Mouse (Mus musculus) embryonic facial prominence, embryonic 10.5 days (tissue): ENCODE results near the gene Kcnab1. TPM values are rescaled to one million over a fixed set of nuclear protein-coding genes. Genes with fewer than 3 reads are reported as not detected.

Experiments
- DNase-seq: peaks from one replicate; pipeline ENCODE4 v3.0.0-alpha.2; 2017; ENCODE audit warnings: low spot score
- H3K27ac ChIP-seq: fragments of 300-500 bp; sonication (generic); replicated peaks from 2 replicates; pipeline ENCODE4 v1.5.1; 2016; ENCODE audit warnings: mild to moderate bottlenecking
- H3K27me3 ChIP-seq: fragments of 300-500 bp; sonication (generic); replicated peaks from 2 replicates; pipeline ENCODE4 v1.6.1; 2016; ENCODE audit warnings: low read depth, mild to moderate bottlenecking; ENCODE audit not compliant: poor library complexity, severe bottlenecking
- H3K36me3 ChIP-seq: fragments of 300-500 bp; sonication (generic); replicated peaks from 2 replicates; pipeline ENCODE4 v1.6.1; 2016; ENCODE audit warnings: mild to moderate bottlenecking, moderate library complexity
- H3K4me1 ChIP-seq: fragments of 300-500 bp; sonication (generic); 2 replicates; pipeline ENCODE4 v1.6.1; 2016
- H3K4me3 ChIP-seq: fragments of 300-500 bp; sonication (generic); 2 replicates; pipeline ENCODE4 v1.5.1; 2016; ENCODE audit warnings: mild to moderate bottlenecking, moderate library complexity
- H3K9me3 ChIP-seq: fragments of 300-500 bp; sonication (generic); 2 replicates; pipeline ENCODE4 v1.6.1; 2016; ENCODE audit warnings: mild to moderate bottlenecking
- WGBS: fragments of 180-500 bp; shearing (Covaris S2); methylation state at CpG from one replicate; pipeline ENCODE4 v1.1.7; 2016; 5-methylcytosine and 5-hydroxymethylcytosine counted together
- polyA plus RNA-seq: library from polyadenylated mRNA; unstranded; fragments of >200 nt; fragmentation: Nextera tagmentation; extraction: Ambion mirVana; gene quantifications from 2 replicates; pipeline ENCODE4 v1.2.1, GENCODE M21; 2016

Kcnab1 gene
- polyA plus RNA-seq, 1 experiment from 2014 or later: 3.2 TPM

GRCm38 (mm10) chr3:65365184-65365583 is 256.0 kb downstream of the Kcnab1 start:
- H3K36me3 ChIP-seq: peaks cover 28% of the 10 kb centered on the region
- no peak overlapping the region for H3K27ac ChIP-seq
- H3K27me3 ChIP-seq: no peaks in the 10 kb centered on the region
- no peak for DNase-seq
- H3K9me3 ChIP-seq: no peaks in the 10 kb centered on the region
- H3K4me1 ChIP-seq: peaks cover 5% of the 10 kb centered on the region; the same call in 1 of the 2 replicates
- no peak overlapping the region for H3K4me3 ChIP-seq
- 64% methylated on average over 6 of the region's 6 CpGs for whole genome bisulfite sequencing

GRCm38 (mm10) chr3:65365921-65366710 is 256.9 kb downstream of the Kcnab1 start:
- WGBS: 88% methylated on average over 10 of the region's 10 CpGs
- H3K9me3 ChIP-seq: no peaks in the 10 kb centered on the region
- peaks cover 5% of the 10 kb centered on the region; the same call in 1 of the 2 replicates for H3K4me1 ChIP-seq
- no peaks in the 10 kb centered on the region for H3K27me3 ChIP-seq
- H3K36me3 ChIP-seq: peaks cover 37% of the 10 kb centered on the region
- no peak for DNase-seq
- no peak overlapping the region for H3K27ac ChIP-seq
- no peak overlapping the region for H3K4me3 ChIP-seq

- 68% methylated on average over 4 of the region's 4 CpGs for WGBS
- no peaks in the 10 kb centered on the region for H3K27me3 ChIP-seq
- peaks cover 5% of the 10 kb centered on the region; the same call in 1 of the 2 replicates for H3K4me1 ChIP-seq
- H3K4me3 ChIP-seq: no peak overlapping the region
- no peak overlapping the region for H3K27ac ChIP-seq
- H3K9me3 ChIP-seq: no peaks in the 10 kb centered on the region
- no peak for DNase-seq
- H3K36me3 ChIP-seq: peaks cover 55% of the 10 kb centered on the region
Measured at GRCm38 (mm10) chr3:65367944-65368343, 258.8 kb downstream of the Kcnab1 start.

- no peak for DNase-seq
- WGBS: 90% methylated on average over 4 of the region's 4 CpGs
- H3K9me3 ChIP-seq: no peaks in the 10 kb centered on the region
- no peak overlapping the region for H3K27ac ChIP-seq
- peaks cover 75% of the 10 kb centered on the region for H3K36me3 ChIP-seq
- H3K4me3 ChIP-seq: no peak overlapping the region
- H3K27me3 ChIP-seq: no peaks in the 10 kb centered on the region
- H3K4me1 ChIP-seq: peaks cover 14% of the 10 kb centered on the region; the same call in 1 of the 2 replicates
Measured at GRCm38 (mm10) chr3:65372552-65372951, 263.4 kb downstream of the Kcnab1 start.

- DNase-seq: no peak
- Histone ChIP-seq H3K4me3 (no peak overlapping the region), H3K27ac (no peak overlapping the region), H3K27me3 (no peaks in the 10 kb centered on the region), H3K4me1 (peaks cover 14% of the 10 kb centered on the region; the same call in 1 of the 2 replicates), H3K9me3 (no peaks in the 10 kb centered on the region), H3K36me3 (peaks cover 70% of the 10 kb centered on the region)
- 70% methylated on average over 5 of the region's 5 CpGs for WGBS
Measured at GRCm38 (mm10) chr3:65373594-65374182, 264.5 kb downstream of the Kcnab1 start.

- H3K9me3 ChIP-seq: no peaks in the 10 kb centered on the region
- H3K36me3 ChIP-seq: peaks cover 76% of the 10 kb centered on the region
- 59% methylated on average over 3 of the region's 3 CpGs for WGBS
- H3K27me3 ChIP-seq: no peaks in the 10 kb centered on the region
- no peak for DNase-seq
- H3K4me1 ChIP-seq: peaks cover 14% of the 10 kb centered on the region; the same call in 1 of the 2 replicates
- H3K4me3 ChIP-seq: no peak overlapping the region
- H3K27ac ChIP-seq: no peak overlapping the region
Measured at GRCm38 (mm10) chr3:65374729-65375128, 265.5 kb downstream of the Kcnab1 start.

GRCm38 (mm10) chr3:65378724-65379123 is 269.5 kb downstream of the Kcnab1 start:
- Histone ChIP-seq H3K4me3 (no peak overlapping the region), H3K36me3 (peaks cover 76% of the 10 kb centered on the region), H3K4me1 (peaks cover 11% of the 10 kb centered on the region; the same call in 1 of the 2 replicates)

GRCm38 (mm10) chr3:65379884-65380539 is 270.8 kb downstream of the Kcnab1 start:
- Histone ChIP-seq H3K36me3 (peaks cover 83% of the 10 kb centered on the region), H3K4me1 (0 out of 2 replicates have a peak, but pooled peaks cover under 1% of the 10 kb centered on the region), H3K9me3 (no peaks in the 10 kb centered on the region), H3K4me3 (no peak overlapping the region), H3K27ac (no peak overlapping the region), H3K27me3 (no peaks in the 10 kb centered on the region)
- DNase-seq: peak; percentile 46
- WGBS: 75% methylated on average over 4 of the region's 4 CpGs

More at GRCm38 (mm10) chr3:65378724-65379123, 269.5 kb downstream of the Kcnab1 start:
- H3K27ac ChIP-seq: no peak overlapping the region
- no peaks in the 10 kb centered on the region for H3K27me3 ChIP-seq
- H3K9me3 ChIP-seq: no peaks in the 10 kb centered on the region
- DNase-seq: no peak

- no peaks in the 10 kb centered on the region for H3K9me3 ChIP-seq
- H3K27ac ChIP-seq: no peak overlapping the region
- WGBS: 84% methylated on average over 4 of the region's 4 CpGs
- no peaks in the 10 kb centered on the region for H3K4me1 ChIP-seq
- H3K27me3 ChIP-seq: no peaks in the 10 kb centered on the region
- H3K4me3 ChIP-seq: no peak overlapping the region
- DNase-seq: no peak
- peaks cover 87% of the 10 kb centered on the region for H3K36me3 ChIP-seq
Measured at GRCm38 (mm10) chr3:65381094-65381493, 271.9 kb downstream of the Kcnab1 start.

- H3K36me3 ChIP-seq: peaks cover 98% of the 10 kb centered on the region
- H3K4me3 ChIP-seq: no peak overlapping the region
- no peak overlapping the region for H3K27ac ChIP-seq
- no peaks in the 10 kb centered on the region for H3K27me3 ChIP-seq
- DNase-seq: no peak
- no peaks in the 10 kb centered on the region for H3K4me1 ChIP-seq
- 90% methylated on average over 3 of the region's 3 CpGs for WGBS
- H3K9me3 ChIP-seq: no peaks in the 10 kb centered on the region
Measured at GRCm38 (mm10) chr3:65384431-65384830, 275.2 kb downstream of the Kcnab1 start.

GRCm38 (mm10) chr3:65385771-65386170 is 276.6 kb downstream of the Kcnab1 start:
- H3K27me3 ChIP-seq: no peaks in the 10 kb centered on the region
- DNase-seq: no peak
- peaks cover 3% of the 10 kb centered on the region; the same call in 1 of the 2 replicates for H3K4me1 ChIP-seq
- no peak overlapping the region for H3K4me3 ChIP-seq
- no peaks in the 10 kb centered on the region for H3K9me3 ChIP-seq
- H3K27ac ChIP-seq: no peak overlapping the region
- H3K36me3 ChIP-seq: peaks cover 98% of the 10 kb centered on the region

- peak overlapping the region; percentile 96 for H3K27ac ChIP-seq
- 45% methylated on average over 6 of the region's 6 CpGs for WGBS
- DNase-seq: no peak
- peaks cover 43% of the 10 kb centered on the region for H3K36me3 ChIP-seq
- H3K4me1 ChIP-seq: peaks cover 9% of the 10 kb centered on the region
- H3K9me3 ChIP-seq: no peaks in the 10 kb centered on the region
- H3K4me3 ChIP-seq: peak overlapping the region; percentile 91
- no peaks in the 10 kb centered on the region for H3K27me3 ChIP-seq
Measured at GRCm38 (mm10) chr3:65391222-65391783, 282.1 kb downstream of the Kcnab1 start.
